Mouse (Mus musculus): ENCODE results near the gene Slc6a20a. TPM values are rescaled to one million over a fixed set of nuclear protein-coding genes. Genes with fewer than 3 reads are reported as not detected.
"Not testable (repeated sequence)": the region's sequence is repeated elsewhere in the genome, so short reads cannot be mapped to it uniquely, and the experiment has no call there.

Slc6a20a gene
- polyA plus RNA-seq, 1 experiment from 2014 or later, result not detected

DNA sequence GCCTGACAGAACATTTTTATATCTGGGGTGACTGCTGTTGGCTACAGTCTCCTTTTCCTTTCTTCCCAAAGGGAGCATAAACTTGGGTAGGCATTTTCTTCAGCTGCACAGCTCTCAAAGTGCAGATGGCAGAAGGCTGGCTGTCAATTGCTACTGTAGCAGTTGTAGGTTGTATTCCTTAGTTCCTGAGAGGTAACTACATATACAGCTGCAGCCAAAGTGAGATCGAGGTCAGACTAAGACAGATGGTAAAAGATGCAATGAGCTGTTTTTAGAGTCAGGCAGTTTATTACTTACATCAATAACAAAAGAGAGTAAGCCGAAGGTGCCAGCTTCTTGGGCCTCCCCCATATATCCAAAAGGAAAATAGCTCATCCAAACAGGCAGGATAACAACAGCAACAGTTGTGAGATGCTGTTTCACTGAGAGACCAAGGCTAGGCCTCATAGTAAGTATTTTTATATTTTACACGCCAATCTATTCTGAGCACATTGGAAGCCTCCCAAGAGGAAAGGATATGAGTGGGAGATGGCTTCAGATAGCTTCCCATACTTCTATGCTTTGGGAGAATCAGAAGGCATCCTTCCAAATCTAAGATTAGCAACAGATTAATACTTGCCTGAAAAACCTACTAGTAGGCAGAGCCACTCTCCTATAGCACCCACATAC lies 17.1 kb upstream of the Slc6a20a start:
- Histone ChIP-seq H3K4me2 (ENCODE audit: low read depth, severe bottlenecking) (no peak overlapping the region), H3K4me3 (ENCODE audit: low read depth, low read length) (no peak overlapping the region), H3K27ac (replicated peaks; ENCODE audit: low read depth, low read length) (no peak overlapping the region), H3K4me1 (ENCODE audit: control insufficient read depth, insufficient read depth, low read length) (no peaks in the 10 kb centered on the region), H3K9ac (ENCODE audit: low read length) (no peak overlapping the region), H3K9me3 (ENCODE audit: control insufficient read depth, low read length) (no peaks in the 10 kb centered on the region), H3K27me3 (ENCODE audit: control insufficient read depth, insufficient read depth, low read length) (no peaks in the 10 kb centered on the region), H3K36me3 (ENCODE audit: control insufficient read depth, insufficient read depth, low read length) (peaks cover 2% of the 10 kb centered on the region; the same call in 1 of the 2 replicates)
- 86% methylated on average over 3 of the region's 3 CpGs for WGBS
- no peak for ATAC-seq (ENCODE audit: insufficient number of reproducible peaks, low FRiP score, low TSS enrichment, low read depth)
- DNase-seq (ENCODE audit: low spot score), result no peak

GRCm38 (mm10) chr9:123688227-123688626 lies 9.5 kb upstream of the Slc6a20a start:
- no peak overlapping the region for H3K4me3 ChIP-seq (ENCODE audit: low read depth, low read length)

GRCm38 (mm10) chr9:123686206-123686605 lies 7.5 kb upstream of the Slc6a20a start:
- no peak overlapping the region for H3K27ac ChIP-seq (replicated peaks; ENCODE audit: low read depth, low read length)
- no peaks in the 10 kb centered on the region for H3K36me3 ChIP-seq (ENCODE audit: control insufficient read depth, insufficient read depth, low read length)
- WGBS, result 82% methylated on average over 5 of the region's 5 CpGs
- ATAC-seq (ENCODE audit: insufficient number of reproducible peaks, low FRiP score, low TSS enrichment, low read depth) (no peak), DNase-seq (ENCODE audit: low spot score) (no peak)
- no peaks in the 10 kb centered on the region for H3K9me3 ChIP-seq (ENCODE audit: control insufficient read depth, low read length)
- H3K4me3 ChIP-seq (ENCODE audit: low read depth, low read length), result no peak overlapping the region
- no peak overlapping the region for H3K4me2 ChIP-seq (ENCODE audit: low read depth, severe bottlenecking)
- H3K4me1 ChIP-seq (ENCODE audit: control insufficient read depth, insufficient read depth, low read length), result no peaks in the 10 kb centered on the region
- no peaks in the 10 kb centered on the region for H3K27me3 ChIP-seq (ENCODE audit: control insufficient read depth, insufficient read depth, low read length)
- no peak overlapping the region for H3K9ac ChIP-seq (ENCODE audit: low read length)

More at GRCm38 (mm10) chr9:123688227-123688626, 9.5 kb upstream of the Slc6a20a start:
- 67% methylated on average over 1 of the region's 1 CpGs for WGBS
- Histone ChIP-seq H3K27ac (replicated peaks; ENCODE audit: low read depth, low read length) (no peak overlapping the region), H3K9me3 (ENCODE audit: control insufficient read depth, low read length) (no peaks in the 10 kb centered on the region), H3K4me1 (ENCODE audit: control insufficient read depth, insufficient read depth, low read length) (no peaks in the 10 kb centered on the region), H3K9ac (ENCODE audit: low read length) (no peak overlapping the region), H3K36me3 (ENCODE audit: control insufficient read depth, insufficient read depth, low read length) (no peaks in the 10 kb centered on the region), H3K27me3 (ENCODE audit: control insufficient read depth, insufficient read depth, low read length) (no peaks in the 10 kb centered on the region), H3K4me2 (ENCODE audit: low read depth, severe bottlenecking) (no peak overlapping the region)
- ATAC-seq (ENCODE audit: insufficient number of reproducible peaks, low FRiP score, low TSS enrichment, low read depth) (no peak), DNase-seq (ENCODE audit: low spot score) (no peak)

DNA sequence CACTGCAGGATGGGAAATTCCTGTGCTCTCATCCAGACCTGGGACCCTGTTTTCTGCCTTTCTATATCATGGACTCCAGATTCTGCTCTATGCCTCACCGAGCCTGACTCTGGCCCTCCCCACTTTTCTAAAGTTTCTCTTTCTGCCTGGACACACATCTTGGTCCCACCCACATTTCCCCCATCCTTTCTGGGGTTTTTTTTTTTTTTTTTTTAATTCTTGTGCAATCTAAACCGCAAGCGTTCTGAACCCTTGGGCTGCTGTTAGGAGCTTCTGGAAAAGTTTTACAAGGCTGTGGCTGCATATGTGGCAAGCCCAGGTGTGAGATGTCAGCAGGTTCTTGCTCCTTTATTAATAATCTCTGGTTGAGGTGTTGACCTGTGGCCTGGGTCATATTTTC lies 5.0 kb upstream of the Slc6a20a start:
- H3K4me1 ChIP-seq (ENCODE audit: control insufficient read depth, insufficient read depth, low read length), result no peaks in the 10 kb centered on the region; the same call in 1 of the 2 replicates
- H3K27me3 ChIP-seq (ENCODE audit: control insufficient read depth, insufficient read depth, low read length), result peaks cover 14% of the 10 kb centered on the region
- no peak overlapping the region for H3K27ac ChIP-seq (replicated peaks; ENCODE audit: low read depth, low read length)
- WGBS, result 52% methylated on average over 3 of the region's 3 CpGs
- no peak overlapping the region for H3K9ac ChIP-seq (ENCODE audit: low read length)
- no peak overlapping the region for H3K4me2 ChIP-seq (ENCODE audit: low read depth, severe bottlenecking)
- DNase-seq (ENCODE audit: low spot score) (peak; percentile 20), ATAC-seq (ENCODE audit: insufficient number of reproducible peaks, low FRiP score, low TSS enrichment, low read depth) (no peak)
- no peak overlapping the region for H3K4me3 ChIP-seq (ENCODE audit: low read depth, low read length)
- H3K36me3 ChIP-seq (ENCODE audit: control insufficient read depth, insufficient read depth, low read length), result no peaks in the 10 kb centered on the region
- no peaks in the 10 kb centered on the region for H3K9me3 ChIP-seq (ENCODE audit: control insufficient read depth, low read length)

DNA sequence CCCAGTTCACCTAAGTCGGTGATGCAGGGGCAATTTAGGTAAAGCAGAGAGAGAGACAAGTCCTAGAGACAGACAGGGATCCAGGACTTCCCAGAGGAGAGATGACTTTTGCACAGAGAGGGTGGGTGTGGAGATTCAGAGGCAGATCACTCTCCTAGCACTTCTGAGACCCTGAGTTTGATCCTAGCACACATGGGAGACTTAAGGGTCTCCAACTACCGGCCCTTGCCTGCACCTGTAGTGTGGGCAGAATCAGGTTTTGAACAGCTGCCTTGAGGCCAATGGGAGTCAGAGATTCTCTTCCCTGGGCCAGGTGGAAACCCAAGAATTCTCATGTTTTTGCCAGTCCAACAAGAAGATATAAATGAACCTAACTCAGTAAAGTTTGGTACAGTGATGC lies 513 bp upstream of the Slc6a20a start:
- Histone ChIP-seq H3K4me1 (ENCODE audit: control insufficient read depth, insufficient read depth, low read length) (peaks cover 4% of the 10 kb centered on the region; the same call in 1 of the 2 replicates), H3K27me3 (ENCODE audit: control insufficient read depth, insufficient read depth, low read length) (peaks cover 27% of the 10 kb centered on the region), H3K4me2 (ENCODE audit: low read depth, severe bottlenecking) (no peak overlapping the region; the same call in 1 of the 2 replicates), H3K9ac (ENCODE audit: low read length) (no peak overlapping the region), H3K4me3 (ENCODE audit: low read depth, low read length) (no peak overlapping the region), H3K36me3 (ENCODE audit: control insufficient read depth, insufficient read depth, low read length) (no peaks in the 10 kb centered on the region), H3K27ac (replicated peaks; ENCODE audit: low read depth, low read length) (no peak overlapping the region), H3K9me3 (ENCODE audit: control insufficient read depth, low read length) (no peaks in the 10 kb centered on the region)
- 27% methylated on average over 2 of the region's 2 CpGs for WGBS
- 0 out of 2 replicates have a peak, but pooled peaks have one; percentile 14 for ATAC-seq (ENCODE audit: insufficient number of reproducible peaks, low FRiP score, low TSS enrichment, low read depth)
- no peak for DNase-seq (ENCODE audit: low spot score)

DNA sequence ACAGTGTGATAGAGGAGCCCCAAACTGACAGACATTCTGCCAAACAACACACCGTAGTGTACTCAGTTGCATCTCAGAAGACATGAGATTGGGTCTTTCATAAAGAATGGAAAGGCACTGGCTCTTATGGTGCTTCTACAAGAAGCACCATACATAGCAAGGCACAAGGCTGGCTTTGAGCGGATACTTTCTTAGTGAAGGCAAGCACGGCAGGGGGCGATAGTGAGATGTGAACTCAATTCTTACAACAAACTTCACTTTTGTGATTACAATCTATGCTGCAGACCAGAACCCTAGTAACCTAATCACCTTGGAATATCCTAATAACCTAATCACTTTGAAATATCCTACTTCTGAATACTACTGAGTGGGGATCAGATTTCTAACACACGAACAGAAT lies 13.0 kb downstream of the Slc6a20a start:
- DNase-seq (ENCODE audit: low spot score) (peak; percentile 55), ATAC-seq (ENCODE audit: insufficient number of reproducible peaks, low FRiP score, low TSS enrichment, low read depth) (no peak)
- Histone ChIP-seq H3K9ac (ENCODE audit: low read length) (no peak overlapping the region), H3K4me1 (ENCODE audit: control insufficient read depth, insufficient read depth, low read length) (no peaks in the 10 kb centered on the region), H3K27me3 (ENCODE audit: control insufficient read depth, insufficient read depth, low read length) (no peaks in the 10 kb centered on the region), H3K36me3 (ENCODE audit: control insufficient read depth, insufficient read depth, low read length) (no peaks in the 10 kb centered on the region), H3K27ac (replicated peaks; ENCODE audit: low read depth, low read length) (no peak overlapping the region), H3K9me3 (ENCODE audit: control insufficient read depth, low read length) (no peaks in the 10 kb centered on the region), H3K4me2 (ENCODE audit: low read depth, severe bottlenecking) (no peak overlapping the region), H3K4me3 (ENCODE audit: low read depth, low read length) (no peak overlapping the region)
- WGBS, result 61% methylated on average over 5 of the region's 5 CpGs

GRCm38 (mm10) chr9:123659986-123660676 lies 18.6 kb downstream of the Slc6a20a start:
- not testable (repeated sequence) for H3K4me3 ChIP-seq (ENCODE audit: low read depth, low read length); DNase-seq (ENCODE audit: low spot score); H3K4me1 ChIP-seq (ENCODE audit: control insufficient read depth, insufficient read depth, low read length); H3K9ac ChIP-seq (ENCODE audit: low read length); H3K4me2 ChIP-seq (ENCODE audit: low read depth, severe bottlenecking); H3K9me3 ChIP-seq (ENCODE audit: control insufficient read depth, low read length); H3K36me3 ChIP-seq (ENCODE audit: control insufficient read depth, insufficient read depth, low read length); H3K27me3 ChIP-seq (ENCODE audit: control insufficient read depth, insufficient read depth, low read length); ATAC-seq (ENCODE audit: insufficient number of reproducible peaks, low FRiP score, low TSS enrichment, low read depth); H3K27ac ChIP-seq (replicated peaks; ENCODE audit: low read depth, low read length)
- WGBS, result 87% methylated on average over 17 of the region's 18 CpGs

- ATAC-seq (ENCODE audit: insufficient number of reproducible peaks, low FRiP score, low TSS enrichment, low read depth) (no peak), DNase-seq (ENCODE audit: low spot score) (no peak)
- Histone ChIP-seq H3K4me2 (ENCODE audit: low read depth, severe bottlenecking) (no peak overlapping the region), H3K4me3 (ENCODE audit: low read depth, low read length) (no peak overlapping the region), H3K9me3 (ENCODE audit: control insufficient read depth, low read length) (no peaks in the 10 kb centered on the region), H3K27me3 (ENCODE audit: control insufficient read depth, insufficient read depth, low read length) (no peaks in the 10 kb centered on the region), H3K4me1 (ENCODE audit: control insufficient read depth, insufficient read depth, low read length) (no peaks in the 10 kb centered on the region), H3K9ac (ENCODE audit: low read length) (no peak overlapping the region), H3K27ac (replicated peaks; ENCODE audit: low read depth, low read length) (no peak overlapping the region), H3K36me3 (ENCODE audit: control insufficient read depth, insufficient read depth, low read length) (no peaks in the 10 kb centered on the region)
Measured at GRCm38 (mm10) chr9:123658981-123659380, 19.7 kb downstream of the Slc6a20a start.

All from limb, embryonic 11.5 days (tissue).